Mouse (Mus musculus) lung, postnatal 14 days (tissue): ENCODE measurements at regions not wholly inside any gene's neighbourhood (a gene's known extent, or its start where the extent isn't known, plus 50 kb on each side); places are given as distances from the start of the nearest gene placed in this dataset.

Source experiments
- DNase-seq: peaks from one replicate; pipeline ENCODE4 v3.0.0; 2021

- DNase-seq = no peak
These were observed 70.8 kb downstream of the Sall1 start for GRCm38 (mm10) chr8:88972993-88973690.

DNA sequence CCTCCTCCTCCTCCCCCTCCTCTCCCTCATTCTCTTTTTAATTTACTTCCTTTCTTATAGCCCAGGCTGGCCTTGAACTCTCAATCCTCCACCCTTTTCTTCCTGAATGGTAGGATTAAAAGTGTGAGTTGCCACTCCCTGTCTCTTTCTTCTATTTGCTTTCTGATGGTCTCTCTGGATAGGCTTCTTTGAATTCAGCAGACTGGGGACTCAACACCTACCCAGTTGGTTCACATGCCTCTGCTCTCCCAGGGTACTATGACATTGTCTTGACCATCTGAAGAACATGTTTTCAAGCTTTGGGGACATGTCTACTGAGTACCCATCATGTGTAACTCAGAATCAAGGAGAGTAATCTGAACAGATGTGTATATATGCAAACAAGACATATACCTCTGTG, 85.1 kb downstream of the Sall1 start:
- DNase-seq = no peak

DNA sequence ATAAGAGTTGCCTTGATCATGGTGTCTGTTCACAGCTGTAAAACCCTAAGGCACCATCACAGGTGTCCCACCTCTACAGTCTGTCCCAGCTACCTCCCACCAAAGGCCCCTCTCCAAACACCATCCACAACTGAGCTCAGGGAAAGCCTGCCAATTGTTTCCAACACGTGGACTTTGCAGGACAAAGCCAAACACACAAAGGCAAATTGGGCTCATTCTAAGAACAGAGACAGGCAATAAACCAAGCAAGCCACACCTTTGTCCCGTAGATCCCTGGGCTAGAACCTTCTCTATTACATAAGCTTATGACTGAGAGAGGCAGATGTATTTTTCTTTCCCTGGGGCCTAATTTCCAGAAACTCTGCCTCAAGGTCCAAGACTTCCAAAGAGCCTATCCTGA, 90.8 kb downstream of the Sall1 start:
- DNase-seq = no peak

GRCm38 (mm10) chr8:88951829-88952155, 92.2 kb downstream of the Sall1 start:
- DNase-seq = no peak

DNA sequence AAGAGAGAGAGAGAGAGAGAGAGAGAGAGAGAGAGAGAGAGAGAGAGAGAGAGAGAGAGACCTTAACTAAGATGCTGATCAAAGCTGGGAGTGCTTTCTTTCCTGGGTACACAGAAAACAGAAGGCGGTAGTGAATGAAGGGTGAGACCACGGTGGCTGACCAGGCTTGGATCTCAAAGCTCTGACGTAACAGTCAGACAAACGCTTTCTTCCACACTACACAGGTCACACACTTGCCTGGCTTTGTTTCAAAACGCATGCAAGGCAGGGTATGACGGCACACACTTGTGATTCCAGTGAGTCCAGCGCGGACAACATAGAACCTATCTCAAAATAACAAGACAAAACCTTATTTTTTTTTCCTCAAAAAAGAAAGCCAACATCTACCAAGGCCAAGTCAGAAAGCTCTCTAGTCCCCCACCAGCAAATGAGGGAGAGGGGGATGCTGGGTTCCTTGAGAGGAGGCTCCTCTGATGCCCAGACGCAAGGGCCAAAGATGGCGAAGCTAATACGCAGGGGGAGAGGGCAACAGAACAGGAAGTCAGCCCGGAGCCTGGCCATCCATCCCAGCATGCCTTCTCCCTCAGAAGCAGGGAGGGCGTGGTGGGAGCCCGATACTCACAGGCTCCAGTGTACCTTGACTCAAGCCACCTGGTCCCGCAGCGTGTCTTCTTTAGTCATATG, 92.7 kb downstream of the Sall1 start:
- DNase-seq = no peak

- DNase-seq = no peak
These were observed 94.0 kb downstream of the Sall1 start for GRCm38 (mm10) chr8:88949975-88950374.

DNA sequence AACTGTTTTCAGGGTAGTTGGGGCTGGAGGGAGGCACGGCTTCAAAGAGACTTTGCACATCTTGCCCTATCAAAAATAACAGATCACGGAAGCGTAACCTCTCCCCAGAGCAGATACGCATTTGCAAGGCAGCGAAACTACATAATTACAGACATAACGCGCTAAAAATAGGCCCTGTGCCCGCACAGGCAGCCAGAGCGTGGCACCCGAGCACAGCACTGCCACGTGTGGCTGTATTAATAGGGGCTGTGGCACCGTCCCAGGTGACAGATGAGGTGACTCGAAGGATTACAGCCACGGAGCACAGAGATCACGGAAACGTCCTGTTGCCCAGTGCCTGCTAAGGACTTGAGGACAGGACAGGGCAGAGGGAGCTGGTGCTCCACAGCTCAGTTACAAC, 95.0 kb downstream of the Sall1 start:
- no peak for DNase-seq

DNA sequence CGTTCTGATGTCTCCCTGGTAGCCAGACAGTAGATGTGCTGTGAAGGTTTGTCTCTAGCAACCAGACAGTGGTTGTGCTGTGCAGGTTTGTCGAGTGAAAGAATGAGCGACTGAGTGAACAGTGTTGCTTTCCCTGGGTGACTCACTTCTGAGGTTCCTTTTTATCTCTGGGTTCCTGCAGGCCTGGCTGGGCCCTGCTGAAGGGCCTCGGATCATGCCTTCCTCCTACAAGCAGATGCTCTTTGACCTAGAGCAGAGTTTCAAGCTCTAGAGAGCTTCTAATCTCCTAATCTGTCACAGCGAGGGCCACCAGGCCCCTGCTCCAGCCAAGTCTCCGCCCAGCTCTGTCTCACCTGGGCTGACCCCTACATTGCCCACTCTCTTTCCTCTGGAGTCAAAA, 95.6 kb downstream of the Sall1 start:
- DNase-seq = no peak

DNA sequence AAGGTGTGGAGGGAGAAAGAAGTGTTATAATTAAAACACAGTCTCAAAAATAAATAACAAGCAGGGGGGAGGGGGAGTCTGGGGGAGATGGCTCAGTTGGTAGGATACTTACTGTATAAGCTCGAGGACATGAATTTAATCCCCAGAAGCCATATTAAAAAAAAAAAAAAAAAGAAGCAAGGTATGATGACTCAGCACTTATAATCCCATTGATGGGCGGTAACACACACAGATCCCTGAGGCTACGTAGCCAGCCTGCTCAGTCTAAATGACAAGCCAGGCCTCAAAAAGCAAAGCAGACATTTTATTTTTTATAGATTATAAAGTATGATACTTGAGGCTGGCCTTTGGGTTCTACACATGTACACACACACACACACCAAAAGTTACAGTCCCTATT, 96.6 kb downstream of the Sall1 start:
- DNase-seq = no peak

GRCm38 (mm10) chr8:88945656-88946055, 98.3 kb downstream of the Sall1 start:
- DNase-seq = no peak

DNA sequence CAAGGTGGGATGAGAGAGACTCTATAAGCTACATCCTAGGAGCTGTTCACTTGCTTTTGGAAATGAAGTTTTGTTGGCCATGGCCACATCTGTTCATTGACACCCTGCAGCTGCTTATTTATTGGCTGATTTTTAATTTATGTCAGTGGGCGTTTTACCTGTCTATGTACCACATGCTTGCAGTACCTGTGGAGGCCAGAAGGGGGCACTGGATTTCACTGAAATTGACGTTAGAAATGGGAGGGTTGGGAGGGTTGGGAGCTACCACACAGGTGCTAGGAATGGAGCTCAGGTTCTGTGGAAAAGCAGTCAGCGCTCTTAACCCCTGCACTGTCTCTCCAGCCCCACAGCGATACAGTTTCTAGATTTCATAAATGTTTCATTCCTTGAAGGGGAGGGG, 99.9 kb downstream of the Sall1 start:
- DNase-seq = peak; percentile 30

DNA sequence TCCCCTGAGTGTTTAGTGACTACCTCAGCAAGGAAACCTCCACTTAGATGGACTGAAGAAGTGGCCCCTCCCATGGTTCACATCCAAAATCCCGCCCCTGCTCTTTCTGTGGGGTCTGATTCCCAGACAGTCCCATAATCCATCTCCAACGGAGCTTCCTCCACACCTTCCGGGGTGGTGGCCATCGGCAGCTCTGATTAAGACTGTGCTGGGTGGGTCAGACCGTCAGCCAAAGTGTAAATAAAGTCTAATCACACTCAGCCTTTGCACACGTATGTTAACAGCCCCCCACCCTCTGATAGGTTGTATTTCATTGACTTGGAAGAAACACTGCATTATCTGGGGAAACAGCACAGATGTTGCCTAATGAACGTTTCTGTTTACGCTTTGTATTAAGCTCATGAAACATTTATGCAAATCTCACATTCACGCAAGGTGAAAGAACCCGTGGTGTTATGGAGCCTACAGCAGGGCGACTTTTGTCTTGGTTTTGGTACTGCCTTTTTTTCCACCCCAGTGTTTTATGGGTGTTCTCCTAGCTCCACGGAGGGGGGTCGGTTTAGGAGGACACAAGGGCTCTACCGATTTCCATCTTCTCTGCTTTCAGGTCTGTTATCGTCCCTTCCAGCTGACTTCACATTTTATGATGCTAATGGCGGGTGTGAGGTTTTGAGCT, 104.8 kb downstream of the Sall1 start:
- DNase-seq = no peak

- DNase-seq = no peak
These were observed 109.3 kb downstream of the Sall1 start for GRCm38 (mm10) chr8:88934708-88935107.

GRCm38 (mm10) chr8:88931050-88931449, 112.9 kb downstream of the Sall1 start:
- DNase-seq = no peak

- DNase-seq = no peak
These were observed 113.6 kb downstream of the Sall1 start for GRCm38 (mm10) chr8:88930370-88930769.

DNA sequence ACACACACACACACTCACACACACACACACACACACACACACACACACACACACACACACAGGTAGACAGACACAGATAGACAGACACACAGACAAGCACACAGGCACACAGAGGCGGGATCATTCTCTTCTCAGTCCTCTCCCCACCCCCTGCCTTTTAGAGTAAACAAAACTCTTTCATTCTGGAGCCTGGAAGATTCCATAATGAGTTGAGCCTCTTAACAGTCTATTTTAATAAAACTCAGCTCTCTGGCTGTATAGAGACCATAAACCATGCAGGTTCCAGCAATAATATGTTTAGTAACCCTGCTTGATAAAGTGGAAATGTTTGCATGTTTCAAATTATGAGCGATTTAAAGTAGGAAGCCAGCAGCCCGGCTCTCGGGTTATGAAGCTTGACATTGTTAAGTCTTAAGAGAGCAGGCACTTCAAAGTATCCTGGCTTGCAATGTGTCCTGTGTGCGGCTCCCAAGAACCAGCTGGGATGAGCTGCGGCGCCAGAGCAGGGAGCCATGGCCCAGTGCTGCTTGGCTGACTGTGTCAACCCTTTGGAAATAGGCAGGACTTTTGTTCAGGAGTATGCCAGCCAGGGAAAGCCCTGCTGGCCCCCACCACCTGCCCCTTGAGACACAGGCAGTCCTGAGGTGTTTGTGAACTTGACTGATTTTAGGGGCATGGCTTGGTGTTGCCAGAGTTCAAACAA, 115.1 kb downstream of the Sall1 start:
- DNase-seq = no peak

DNA sequence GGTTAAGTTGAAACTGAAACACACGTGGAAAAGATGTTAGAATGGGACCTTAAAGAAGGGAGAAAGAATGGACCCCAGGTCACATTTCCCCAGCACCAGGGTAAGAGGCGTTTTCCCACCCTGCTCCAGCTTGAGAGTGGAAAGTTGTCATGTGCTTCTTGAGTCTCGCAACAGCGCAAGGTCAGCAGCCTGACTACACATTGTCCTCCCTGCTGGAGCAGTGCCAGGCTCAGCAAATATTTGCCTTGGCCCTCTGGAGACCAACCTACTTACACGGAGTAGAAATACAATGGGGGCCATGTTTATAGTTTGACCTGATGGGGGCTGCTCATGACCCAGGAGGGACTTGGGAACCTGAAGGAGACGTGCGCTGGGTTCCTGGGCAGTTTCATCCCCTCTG, 121.1 kb downstream of the Sall1 start:
- DNase-seq = peak; percentile 51

DNA sequence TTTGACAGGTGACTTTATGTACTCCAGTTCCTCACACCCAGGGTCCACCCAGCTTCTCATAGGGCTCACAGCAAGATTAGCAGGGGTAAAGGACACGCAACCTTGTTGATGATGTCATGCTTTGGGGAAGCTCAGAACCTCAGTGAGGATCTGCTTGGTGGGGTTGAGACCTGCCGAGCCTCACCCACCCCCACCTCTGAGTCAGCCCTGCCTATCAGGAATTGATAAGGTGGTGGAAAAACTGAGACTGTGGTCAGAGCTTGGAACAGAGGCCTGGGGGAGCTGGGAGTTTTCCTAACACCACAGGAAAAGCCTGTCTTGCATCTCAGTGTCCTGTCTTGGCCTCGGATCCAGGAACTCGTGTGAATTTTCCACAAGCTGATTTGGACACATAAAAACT, 122.0 kb downstream of the Sall1 start:
- DNase-seq = no peak

DNA sequence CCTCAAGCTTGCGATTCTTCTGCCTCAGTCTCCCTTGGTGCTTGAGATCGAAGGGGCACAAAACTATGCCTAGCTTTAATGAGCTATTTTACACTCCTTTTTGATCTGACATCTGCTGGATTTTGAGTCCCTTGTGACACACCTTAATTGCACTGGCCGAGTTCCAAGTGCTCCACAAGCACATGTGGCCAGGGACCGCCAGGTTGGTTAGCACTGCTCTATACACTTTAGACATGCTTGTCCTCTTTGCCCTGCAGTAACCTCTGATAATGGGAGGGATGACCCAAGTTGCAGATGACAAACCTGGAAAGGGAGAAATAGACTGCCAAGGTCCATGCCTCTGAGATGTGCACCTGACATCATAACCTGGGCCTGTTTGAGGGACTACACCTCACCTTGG, 124.7 kb downstream of the Sall1 start:
- DNase-seq = peak; percentile 8

GRCm38 (mm10) chr8:88916064-88916463, 127.9 kb downstream of the Sall1 start:
- DNase-seq = no peak

- no peak for DNase-seq
These were observed 129.3 kb downstream of the Sall1 start for GRCm38 (mm10) chr8:88914657-88915056.

DNA sequence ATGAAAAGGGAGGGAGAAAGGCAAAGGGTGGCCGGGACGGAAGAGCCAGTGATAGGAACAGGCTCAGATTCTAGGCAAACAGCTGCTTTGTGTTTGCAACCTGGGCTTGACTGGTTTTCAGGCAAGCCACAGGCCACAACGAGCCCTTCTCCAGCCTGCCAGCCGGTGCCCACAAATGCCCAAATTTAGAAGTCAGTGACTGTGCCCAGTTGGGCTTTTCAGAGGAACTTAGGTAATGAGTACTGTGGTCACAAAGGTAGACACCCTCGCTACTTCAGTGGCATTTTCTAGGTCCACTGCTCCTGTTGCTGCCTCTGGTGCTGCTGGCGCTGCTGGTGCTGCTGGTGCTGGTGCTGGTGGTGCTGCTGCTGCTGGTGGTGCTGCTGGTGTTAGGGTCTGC, 129.8 kb downstream of the Sall1 start:
- no peak for DNase-seq

GRCm38 (mm10) chr8:88906244-88906643, 137.7 kb downstream of the Sall1 start:
- DNase-seq = no peak

DNA sequence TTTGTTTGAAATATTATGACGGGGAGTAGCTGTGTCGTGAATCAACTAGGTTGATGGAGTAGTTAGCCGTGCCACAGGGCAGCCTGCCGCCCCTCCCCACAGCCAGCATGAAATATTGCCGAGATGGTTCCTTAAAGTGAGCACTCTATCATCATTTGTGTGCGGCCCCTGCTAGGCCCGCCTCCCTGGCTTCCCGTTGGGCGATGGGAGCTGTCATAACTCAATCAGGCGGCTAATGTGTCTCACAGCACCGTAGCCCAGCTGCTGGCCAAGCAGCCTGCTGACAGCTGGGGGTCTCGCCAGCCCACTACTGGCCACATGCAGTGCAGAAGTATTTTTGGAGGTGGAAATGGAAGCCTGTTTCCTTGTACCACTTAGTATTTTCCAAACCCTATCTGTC, 140.9 kb downstream of the Sall1 start:
- no peak for DNase-seq
